Mouse (Mus musculus): ENCODE measurements around the gene Rrp1b.

GRCm38 (mm10) chr17:32021981-32022380, 13.9 kb upstream of the Rrp1b start:
- TF ChIP-seq CTCF (IDR thresholded peaks at IDR 0.05; ENCODE audit: low read depth) (no peak), EP300 (IDR thresholded peaks at IDR 0.05; ENCODE audit: low read depth) (no peak)
